Mouse (Mus musculus): ENCODE data around the gene Fam205c. TPM values are rescaled to one million over a fixed set of nuclear protein-coding genes. Genes with fewer than 3 reads are reported as not detected.

Fam205c gene
- total RNA-seq (2021), result 1 to 10 TPM; 6.2 to 9.6 TPM

GRCm38 (mm10) chr4:42874134-42874533 lies at the start of gene Fam205c:
TSS of gene Fam205c (minus strand) at chr4:42874234.
- no peak for DNase-seq
- intact Hi-C loops (cut with DNase I), result no loop called here

DNA sequence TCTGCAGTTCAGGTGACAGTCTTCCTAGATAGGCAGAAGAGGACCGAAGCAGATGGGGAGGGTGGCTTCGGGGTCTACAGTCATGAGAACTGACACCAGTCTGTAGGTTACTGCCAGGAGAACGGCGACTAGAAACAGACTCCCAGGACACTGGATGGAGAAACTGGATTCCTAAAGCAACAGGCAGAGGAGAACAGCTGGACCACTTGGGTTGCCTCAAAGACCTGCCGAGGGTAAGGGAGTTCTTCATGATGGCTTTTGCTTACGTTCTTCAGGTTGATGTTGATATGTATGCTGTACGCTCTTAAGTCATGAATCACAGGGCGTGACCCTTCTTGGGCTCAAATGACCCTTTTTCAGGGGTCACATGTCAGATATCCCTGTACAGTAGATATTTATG lies 48.4 kb upstream of the Fam205c start:
- intact Hi-C loops (cut with DNase I), result no loop called here
- no peak for DNase-seq

GRCm38 (mm10) chr4:42922056-42922455 lies 48.0 kb upstream of the Fam205c start:
- DNase-seq, result no peak
- intact Hi-C loops (cut with DNase I), result no loop called here

DNA sequence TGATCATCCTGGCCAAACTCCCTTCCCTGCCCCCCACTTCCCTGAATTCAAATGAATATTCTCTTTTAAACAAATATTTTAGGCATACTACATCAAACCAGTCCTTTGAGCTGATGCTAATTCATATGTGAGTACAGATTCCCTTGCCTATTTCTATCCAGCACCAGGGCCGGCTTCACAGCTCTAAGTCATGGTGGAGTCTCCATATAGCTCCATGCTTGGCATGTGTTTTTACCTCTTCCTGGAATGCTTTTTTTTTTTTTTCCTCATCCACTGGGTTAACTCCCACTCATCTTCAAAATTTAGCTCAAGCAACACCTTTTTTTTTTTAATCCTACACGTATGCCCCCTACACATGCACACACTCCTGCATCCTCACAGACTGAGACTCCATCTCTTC lies 47.5 kb upstream of the Fam205c start:
- no peak for DNase-seq
- intact Hi-C loops (cut with DNase I), result no loop called here

DNA sequence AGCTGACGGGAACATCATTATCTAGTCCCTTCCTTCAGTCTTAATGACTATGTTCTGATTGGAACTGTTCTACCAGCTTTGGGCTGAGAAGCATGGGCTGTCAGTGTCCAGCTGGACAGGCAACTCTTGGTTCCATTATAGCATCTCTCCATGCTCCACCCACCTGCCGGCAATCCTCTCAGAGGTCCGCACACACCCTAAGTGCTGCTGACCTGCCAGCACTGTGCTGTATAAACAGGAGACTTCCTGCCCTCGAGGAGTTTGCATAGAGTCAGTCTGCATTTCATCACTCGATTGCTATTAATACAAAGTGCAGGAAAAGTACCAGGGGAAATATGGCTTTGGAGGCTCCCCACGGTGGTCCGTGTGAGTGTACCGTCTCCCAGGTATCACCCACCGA lies 46.7 kb upstream of the Fam205c start:
- no peak for DNase-seq
- intact Hi-C loops (cut with DNase I), result no loop called here

DNA sequence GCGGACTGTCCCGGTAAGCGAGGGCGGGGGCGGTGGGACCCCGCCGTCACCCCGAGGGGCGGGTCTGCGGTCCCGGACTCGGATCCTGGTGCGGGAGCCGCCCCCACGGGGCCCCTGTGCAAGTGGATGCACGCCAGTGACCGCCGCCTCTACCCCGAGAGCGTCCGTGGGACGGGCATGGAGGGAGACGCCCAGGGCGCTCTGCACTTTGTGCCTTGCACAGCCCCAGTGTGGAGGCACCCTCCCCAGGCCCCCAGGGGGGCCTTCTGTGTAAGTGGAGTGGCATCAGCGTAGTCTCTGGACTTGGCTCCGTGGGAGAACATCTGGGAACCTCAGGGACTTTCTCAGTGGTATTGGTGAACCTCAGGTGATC lies 43.4 kb upstream of the Fam205c start:
- intact Hi-C loops (cut with DNase I), result loop anchor here (2.0 kb wide), 1 partner anchor 27 kb away; no protein-coding TSS in a partner anchor
- peak in 1 of 2 experiments; percentile 14 for DNase-seq

GRCm38 (mm10) chr4:42916617-42917401 lies 42.8 kb upstream of the Fam205c start, which contains the start of gene Phf24:
TSS of gene Phf24 (plus strand) at chr4:42916660.
- DNase-seq, result peak; percentile 27 to 35
- intact Hi-C loops (cut with DNase I), result loop anchor here (2.0 kb wide), 1 partner anchor 28 kb away; no protein-coding TSS in a partner anchor

DNA sequence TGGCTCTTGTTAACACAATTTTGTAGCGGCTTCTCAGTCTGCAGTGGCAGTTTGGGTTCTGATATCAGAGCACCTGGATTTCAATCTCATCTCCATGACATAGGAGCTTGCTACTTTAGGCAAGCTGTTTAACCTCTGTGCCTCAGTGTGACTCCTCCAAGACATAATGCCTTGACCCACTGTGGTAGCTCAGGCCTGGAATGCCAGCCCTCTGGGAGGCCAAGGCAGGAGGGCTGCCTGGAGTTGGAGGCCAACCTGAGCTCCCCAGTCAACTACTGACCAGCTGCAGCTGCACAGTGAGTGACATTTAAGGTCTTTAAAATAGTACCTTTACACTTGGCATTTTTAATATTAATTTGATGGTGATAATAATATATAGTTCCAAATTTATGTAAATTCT lies 41.9 kb upstream of the Fam205c start:
- DNase-seq, result no peak
- intact Hi-C loops (cut with DNase I), result loop anchor here (2.0 kb wide), 1 partner anchor 29 kb away; no protein-coding TSS in a partner anchor

- no peak for DNase-seq
- intact Hi-C loops (cut with DNase I), result no loop called here
These were observed 41.3 kb upstream of the Fam205c start for GRCm38 (mm10) chr4:42915311-42915710.

DNA sequence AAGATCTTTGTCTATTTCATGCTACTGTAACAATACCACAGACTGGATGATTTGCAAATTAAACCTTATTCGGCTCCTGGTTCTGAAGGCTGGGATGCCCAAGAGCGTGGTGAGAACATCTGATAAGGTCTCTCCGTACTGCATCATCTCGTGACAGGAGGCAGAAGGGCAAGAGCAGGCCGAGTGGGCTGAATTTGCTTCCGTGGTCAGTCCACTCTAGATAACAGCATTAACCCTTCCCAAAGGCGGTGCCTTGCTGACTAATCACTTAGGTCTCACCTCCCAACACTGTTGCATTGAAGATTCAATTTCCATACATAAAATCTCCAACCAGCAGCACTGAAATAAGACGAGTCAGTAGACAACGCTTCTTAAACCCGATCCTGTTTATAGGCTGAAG lies 39.4 kb upstream of the Fam205c start:
- DNase-seq, result no peak
- intact Hi-C loops (cut with DNase I), result no loop called here

DNA sequence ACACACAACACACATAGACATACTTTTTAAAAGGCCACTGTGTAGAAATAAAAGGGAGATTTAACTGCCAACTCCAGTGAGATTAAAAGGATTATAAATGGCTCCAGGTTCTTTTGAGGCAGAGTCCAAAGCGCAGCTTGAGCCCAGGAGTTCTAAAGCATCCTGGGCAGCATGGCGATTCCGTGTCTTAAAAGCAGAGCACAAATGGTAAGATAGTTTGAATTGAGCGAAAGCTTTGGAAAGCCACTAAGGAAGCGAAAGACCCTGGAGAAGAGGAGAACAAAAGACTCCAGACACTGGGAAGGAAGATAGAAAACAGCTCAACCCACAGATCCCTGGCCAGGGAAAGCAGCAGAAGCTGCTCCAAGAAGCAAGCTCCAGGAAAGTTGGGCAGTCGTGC lies 30.9 kb upstream of the Fam205c start:
- DNase-seq, result no peak
- intact Hi-C loops (cut with DNase I), result no loop called here

- no peak for DNase-seq
These were observed 30.5 kb upstream of the Fam205c start for GRCm38 (mm10) chr4:42904523-42904922.

GRCm38 (mm10) chr4:42903942-42904341 lies 29.9 kb upstream of the Fam205c start:
- intact Hi-C loops (cut with DNase I), result no loop called here

More at GRCm38 (mm10) chr4:42904523-42904922, 30.5 kb upstream of the Fam205c start:
- intact Hi-C loops (cut with DNase I), result no loop called here

DNA sequence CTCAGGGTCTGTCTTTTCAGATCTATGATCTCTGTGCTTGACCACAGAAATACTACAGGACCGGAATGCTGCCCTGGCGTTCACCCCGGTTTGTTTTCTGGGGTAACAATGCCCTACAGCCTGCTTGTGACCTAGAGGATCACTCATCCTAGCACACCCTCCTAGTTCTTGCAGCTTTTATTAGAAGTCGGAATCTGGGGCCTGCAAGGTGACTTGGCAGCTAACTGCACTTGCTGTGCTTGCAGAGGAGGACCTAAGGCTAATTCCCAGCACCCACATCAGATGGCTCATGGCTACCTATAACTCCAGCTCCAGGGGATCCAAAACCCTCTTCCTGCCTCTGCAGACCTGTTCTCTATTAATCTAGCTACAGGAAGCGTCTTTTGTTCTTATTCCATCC lies 28.7 kb upstream of the Fam205c start:
- intact Hi-C loops (cut with DNase I), result no loop called here
- no peak for DNase-seq

More at GRCm38 (mm10) chr4:42903942-42904341, 29.9 kb upstream of the Fam205c start:
- no peak for DNase-seq

- DNase-seq, result no peak
- intact Hi-C loops (cut with DNase I), result no loop called here
These were observed 28.1 kb upstream of the Fam205c start for GRCm38 (mm10) chr4:42902174-42902573.

- intact Hi-C loops (cut with DNase I), result no loop called here
- DNase-seq, result no peak
These were observed 26.8 kb upstream of the Fam205c start for GRCm38 (mm10) chr4:42900878-42901277.

DNA sequence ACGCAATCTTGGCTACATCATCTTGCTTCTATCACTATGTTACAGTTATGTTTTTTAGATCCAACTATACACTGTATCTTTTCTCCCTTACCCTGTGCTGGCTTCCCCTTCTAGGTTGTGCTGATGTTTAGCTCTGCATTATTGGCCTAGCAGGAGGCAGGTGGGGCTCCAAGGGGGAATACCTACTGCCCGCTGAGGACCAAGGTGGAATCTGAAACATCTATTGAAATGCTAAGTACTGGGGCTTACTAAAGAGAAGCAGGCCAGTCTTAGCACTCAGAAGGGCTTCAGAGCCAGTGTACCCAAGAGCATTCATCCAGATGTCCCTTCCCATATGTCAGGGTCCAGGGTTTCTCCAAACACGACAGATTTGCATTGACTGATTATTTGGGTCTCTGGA lies 24.9 kb upstream of the Fam205c start:
- intact Hi-C loops (cut with DNase I), result no loop called here
- DNase-seq, result no peak

- intact Hi-C loops (cut with DNase I), result no loop called here
- DNase-seq, result no peak
These were observed 21.1 kb upstream of the Fam205c start for GRCm38 (mm10) chr4:42895118-42895517.

GRCm38 (mm10) chr4:42891176-42891575 lies 17.1 kb upstream of the Fam205c start:
- intact Hi-C loops (cut with DNase I), result no loop called here
- DNase-seq, result no peak

DNA sequence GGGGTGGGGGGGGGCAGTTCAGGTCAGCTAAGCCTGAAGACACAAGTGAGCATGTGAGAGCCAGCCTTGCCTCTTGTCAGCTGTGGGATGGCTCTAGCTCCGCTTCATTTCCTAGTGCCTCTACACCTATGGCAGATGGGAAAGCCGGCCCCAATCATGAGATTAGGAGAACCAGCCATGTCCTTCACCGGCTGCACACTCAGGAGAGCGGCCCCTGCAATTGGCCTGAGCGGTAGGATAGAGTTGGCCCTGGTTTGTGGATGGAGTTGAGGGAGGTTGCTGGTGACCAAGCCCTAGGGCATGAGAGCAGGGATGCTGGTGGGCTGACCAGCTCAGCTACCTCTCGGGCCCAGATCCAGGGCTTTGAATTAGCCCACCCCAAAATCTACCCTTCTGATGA lies 14.8 kb upstream of the Fam205c start:
- DNase-seq, result no peak
- intact Hi-C loops (cut with DNase I), result no loop called here

DNA sequence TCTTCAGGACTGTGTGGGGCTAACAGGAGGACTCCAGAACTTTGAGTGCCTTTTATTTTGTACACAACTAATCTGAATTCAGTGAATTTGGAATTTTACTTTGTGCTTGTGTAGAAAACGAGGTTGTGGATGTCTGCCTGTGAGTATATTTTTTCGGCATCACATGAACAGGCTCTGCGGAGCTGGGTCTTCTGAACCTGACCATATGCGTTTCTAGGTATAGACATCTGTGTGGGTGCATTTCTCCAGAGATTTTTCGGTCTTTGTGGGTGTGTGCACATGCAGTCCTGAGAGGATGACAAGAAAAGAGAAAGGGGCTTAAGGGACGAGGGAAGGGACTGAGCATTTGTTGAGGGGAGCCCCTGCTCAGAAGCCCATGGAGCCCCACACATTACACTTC lies 12.9 kb upstream of the Fam205c start:
- intact Hi-C loops (cut with DNase I), result no loop called here
- DNase-seq, result no peak

DNA sequence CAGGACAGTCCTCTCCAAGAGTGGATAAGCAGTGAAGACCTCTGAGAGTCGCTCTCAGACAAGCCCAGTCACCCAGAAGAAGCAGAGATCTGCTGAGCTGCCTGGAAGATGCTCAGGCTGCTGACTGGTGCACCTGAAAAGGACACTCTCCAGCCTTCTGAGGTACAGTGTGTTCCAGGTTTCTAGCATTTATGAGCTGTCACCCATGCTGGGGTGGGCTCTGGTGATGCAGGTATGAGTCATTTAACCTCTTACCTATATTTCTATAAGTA lies 6.6 kb upstream of the Fam205c start:
- DNase-seq, result no peak
- intact Hi-C loops (cut with DNase I), result no loop called here
